In the genomic region with DNA sequence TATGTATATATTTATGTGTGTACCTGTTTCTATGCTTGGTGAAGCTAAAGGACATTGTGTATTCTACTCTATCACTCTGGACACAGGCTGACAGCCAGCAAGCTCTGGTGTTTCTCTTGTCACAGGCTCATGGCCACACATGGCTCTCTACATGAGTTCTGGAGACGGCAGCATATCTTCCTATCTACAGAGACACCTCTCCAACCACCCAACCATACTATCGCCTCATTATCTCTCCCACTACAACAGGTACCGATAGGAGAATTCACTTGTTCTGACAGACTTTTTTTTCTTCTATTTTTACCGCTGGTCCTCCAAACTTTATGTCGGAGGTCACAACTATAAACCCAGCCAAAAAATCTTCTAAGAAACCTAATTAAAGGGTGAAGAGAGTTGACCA, we compare ENCODE assay signal across 8 mouse cellular contexts. TPM values are rescaled to one million over a fixed set of nuclear protein-coding genes. Genes with fewer than 3 reads are reported as not detected.
DNase-seq lines count a peak whose midpoint lies in the region; ATAC-seq lines count a peak whose summit lies in the region.
"Had no signal": no experiment of that assay in that cellular context is flagged by ENCODE, and none has a peak within 500 bp of the region (broad histone marks: within the 10 kb centered on the region; RNA-seq: fewer than 3 reads in every experiment).

No protein-coding gene starts in this region.

- H3K36me3 ChIP-seq in lung, embryonic 16.5 days (ENCODE audit: control insufficient read depth, insufficient read depth, low read length): peaks cover under 1% of the 10 kb centered on the region; the same call in 1 of the 2 replicates
- H3K36me3 ChIP-seq in forebrain, embryonic 12.5 days (replicated peaks): peaks cover 9% of the 10 kb centered on the region
- H3K36me3 ChIP-seq in liver, embryonic 12.5 days: peaks cover 15% of the 10 kb centered on the region
- no peaks in the 10 kb centered on the region for H3K36me3 ChIP-seq in stomach, embryonic 16.5 days (ENCODE audit: control insufficient read depth, insufficient read depth, low read length)

- no peak for ATAC-seq in lung, embryonic 16.5 days (ENCODE audit: low read depth)
- ATAC-seq in forebrain, embryonic 12.5 days (ENCODE audit: low FRiP score): no peak
- ATAC-seq in liver, embryonic 12.5 days: no peak
- no peak for ATAC-seq in stomach, embryonic 16.5 days (ENCODE audit: insufficient read depth, low FRiP score)
- ATAC-seq in frontal cortex, adult (ENCODE audit: low TSS enrichment): no peak

- no peak overlapping the region for H3K27ac ChIP-seq in lung, embryonic 16.5 days (ENCODE audit: low read length)
- no peak overlapping the region for H3K27ac ChIP-seq in forebrain, embryonic 12.5 days
- peak overlapping the region; percentile 91 for H3K27ac ChIP-seq in liver, embryonic 12.5 days
- H3K27ac ChIP-seq in stomach, embryonic 16.5 days (ENCODE audit: low read length): no peak overlapping the region

- peaks cover 15% of the 10 kb centered on the region for H3K4me1 ChIP-seq in lung, embryonic 16.5 days (replicated peaks; ENCODE audit: control insufficient read depth, insufficient read depth, low read length)
- H3K4me1 ChIP-seq in forebrain, embryonic 12.5 days: peaks cover 11% of the 10 kb centered on the region
- peaks cover 37% of the 10 kb centered on the region for H3K4me1 ChIP-seq in liver, embryonic 12.5 days
- H3K4me1 ChIP-seq in stomach, embryonic 16.5 days (ENCODE audit: control insufficient read depth, insufficient read depth, low read length): peaks cover 5% of the 10 kb centered on the region; the same call in 1 of the 2 replicates

- no peak for DNase-seq in lung, postnatal 10 days
- no peak for DNase-seq in layer of hippocampus, postnatal 10 days (ENCODE audit: low spot score in 2 of 2)
- DNase-seq: right cerebral cortex, adult 18-20 months had no signal

- H3K9me3 ChIP-seq in lung, embryonic 16.5 days (ENCODE audit: control insufficient read depth, low read length): no peaks in the 10 kb centered on the region
- H3K9me3 ChIP-seq in forebrain, embryonic 12.5 days: no peaks in the 10 kb centered on the region
- no peaks in the 10 kb centered on the region for H3K9me3 ChIP-seq in liver, embryonic 12.5 days (replicated peaks)
- H3K9me3 ChIP-seq in stomach, embryonic 16.5 days (replicated peaks; ENCODE audit: control insufficient read depth, low read length): no peaks in the 10 kb centered on the region

- WGBS in lung, embryonic 16.5 days: 76% methylated on average over 5 of the region's 5 CpGs
- WGBS in forebrain, embryonic 12.5 days: 93% methylated on average over 5 of the region's 5 CpGs
- 33% methylated on average over 5 of the region's 5 CpGs for WGBS in liver, embryonic 12.5 days (ENCODE audit: insufficient replicate concordance)
- WGBS in stomach, embryonic 16.5 days: 75% methylated on average over 5 of the region's 5 CpGs

- peak overlapping the region; percentile 86 for H3K4me2 ChIP-seq in lung, embryonic 16.5 days (ENCODE audit: low read depth, low read length)
- H3K4me2 ChIP-seq in forebrain, embryonic 12.5 days: peak overlapping the region; percentile 75
- H3K4me2 ChIP-seq in liver, embryonic 12.5 days: peak overlapping the region; percentile 87
- H3K4me2 ChIP-seq in stomach, embryonic 16.5 days (ENCODE audit: low read depth, low read length): peak overlapping the region; percentile 72

- no peaks in the 10 kb centered on the region for H3K27me3 ChIP-seq in lung, embryonic 16.5 days (ENCODE audit: control insufficient read depth, insufficient read depth, low read depth, low read length)
- H3K27me3 ChIP-seq in forebrain, embryonic 12.5 days: no peaks in the 10 kb centered on the region
- H3K27me3 ChIP-seq in liver, embryonic 12.5 days (replicated peaks): no peaks in the 10 kb centered on the region
- no peaks in the 10 kb centered on the region for H3K27me3 ChIP-seq in stomach, embryonic 16.5 days (ENCODE audit: control insufficient read depth, insufficient read depth, low read length)

- no peak overlapping the region for H3K9ac ChIP-seq in lung, embryonic 16.5 days (ENCODE audit: low read length)
- peak overlapping the region; percentile 79; the same call in 1 of the 2 replicates for H3K9ac ChIP-seq in forebrain, embryonic 12.5 days
- peak overlapping the region; percentile 79 for H3K9ac ChIP-seq in liver, embryonic 12.5 days
- H3K9ac ChIP-seq in stomach, embryonic 16.5 days (ENCODE audit: low read length): no peak overlapping the region

- peak overlapping the region; percentile 84; the same call in 1 of the 2 replicates for H3K4me3 ChIP-seq in lung, embryonic 16.5 days (ENCODE audit: low read length)
- peak overlapping the region; percentile 70 for H3K4me3 ChIP-seq in forebrain, embryonic 12.5 days (replicated peaks)
- H3K4me3 ChIP-seq in liver, embryonic 12.5 days: peak overlapping the region; percentile 70
- H3K4me3 ChIP-seq in stomach, embryonic 16.5 days (replicated peaks; ENCODE audit: low read length): peak overlapping the region; percentile 85

RNA-seq across cellular contexts. Expression of a gene that starts 9.7 kb away (rescaled TPM):
- 22.7 and 24.2 TPM in 2 replicates for polyA plus RNA-seq in lung, embryonic 16.5 days (2015; fragmentation: Nextera tagmentation; extraction: Ambion mirVana)
- 35.2 and 36.1 TPM in 2 replicates for polyA plus RNA-seq in forebrain, embryonic 12.5 days (2016; fragmentation: Nextera tagmentation; extraction: Ambion mirVana)
- 12.2 and 12.6 TPM in 2 replicates for polyA plus RNA-seq in liver, embryonic 12.5 days (2016; fragmentation: Nextera tagmentation; extraction: Ambion mirVana)
- 18.8 and 19.6 TPM in 2 replicates for polyA plus RNA-seq in stomach, embryonic 16.5 days (2015; fragmentation: Nextera tagmentation; extraction: Ambion mirVana)
- total RNA-seq in layer of hippocampus, postnatal 10 days (2021): 10 to 100 TPM; 28.8 to 32.3 TPM

RNA-seq across cellular contexts. Expression of a gene that starts 23.9 kb away (rescaled TPM):
- polyA plus RNA-seq in lung, embryonic 16.5 days (2015; fragmentation: Nextera tagmentation; extraction: Ambion mirVana): 91.9 and 96.3 TPM in 2 replicates
- 91.9 and 92.1 TPM in 2 replicates for polyA plus RNA-seq in forebrain, embryonic 12.5 days (2016; fragmentation: Nextera tagmentation; extraction: Ambion mirVana)
- polyA plus RNA-seq in liver, embryonic 12.5 days (2016; fragmentation: Nextera tagmentation; extraction: Ambion mirVana): 53.9 and 56.6 TPM in 2 replicates
- polyA plus RNA-seq in stomach, embryonic 16.5 days (2015; fragmentation: Nextera tagmentation; extraction: Ambion mirVana): 100 and 112 TPM in 2 replicates
- total RNA-seq in layer of hippocampus, postnatal 10 days (2021): 100 to 1,000 TPM; 101 to 102 TPM

RNA-seq across cellular contexts. Expression of a gene that starts 24.5 kb away (rescaled TPM):
- 70.2 and 72.9 TPM in 2 replicates for polyA plus RNA-seq in lung, embryonic 16.5 days (2015; fragmentation: Nextera tagmentation; extraction: Ambion mirVana)
- polyA plus RNA-seq in forebrain, embryonic 12.5 days (2016; fragmentation: Nextera tagmentation; extraction: Ambion mirVana): 122 and 129 TPM in 2 replicates
- polyA plus RNA-seq in liver, embryonic 12.5 days (2016; fragmentation: Nextera tagmentation; extraction: Ambion mirVana): 42.3 and 42.6 TPM in 2 replicates
- 69.6 and 70.0 TPM in 2 replicates for polyA plus RNA-seq in stomach, embryonic 16.5 days (2015; fragmentation: Nextera tagmentation; extraction: Ambion mirVana)
- total RNA-seq in layer of hippocampus, postnatal 10 days (2021): 10 to 100 TPM; 70.6 to 80.4 TPM

RNA-seq across cellular contexts. Expression of a gene that starts 31.6 kb away (rescaled TPM):
- polyA plus RNA-seq in lung, embryonic 16.5 days (2015; fragmentation: Nextera tagmentation; extraction: Ambion mirVana): 218 and 247 TPM in 2 replicates
- 289 and 300 TPM in 2 replicates for polyA plus RNA-seq in forebrain, embryonic 12.5 days (2016; fragmentation: Nextera tagmentation; extraction: Ambion mirVana)
- polyA plus RNA-seq in liver, embryonic 12.5 days (2016; fragmentation: Nextera tagmentation; extraction: Ambion mirVana): 109 and 112 TPM in 2 replicates
- polyA plus RNA-seq in stomach, embryonic 16.5 days (2015; fragmentation: Nextera tagmentation; extraction: Ambion mirVana): 95.6 and 111 TPM in 2 replicates
- 100 to 1,000 TPM; 100 to 112 TPM for total RNA-seq in layer of hippocampus, postnatal 10 days (2021)

RNA-seq across cellular contexts. Expression of a gene that starts 31.6 kb away (rescaled TPM):
- not detected in 2 replicates for polyA plus RNA-seq in lung, embryonic 16.5 days (2015; fragmentation: Nextera tagmentation; extraction: Ambion mirVana)
- not detected in 2 replicates for polyA plus RNA-seq in forebrain, embryonic 12.5 days (2016; fragmentation: Nextera tagmentation; extraction: Ambion mirVana)
- polyA plus RNA-seq in liver, embryonic 12.5 days (2016; fragmentation: Nextera tagmentation; extraction: Ambion mirVana): not detected in 2 replicates
- not detected in 2 replicates for polyA plus RNA-seq in stomach, embryonic 16.5 days (2015; fragmentation: Nextera tagmentation; extraction: Ambion mirVana)
- not detected for total RNA-seq in layer of hippocampus, postnatal 10 days (2021)

Comparison
In these comparisons a context has a peak if more than half of its experiments do, and no peak if none do; other contexts are left out.
1. H3K9ac ChIP-seq: peak in forebrain, embryonic 12.5 days (single experiment) and liver, embryonic 12.5 days (single experiment); none in lung, embryonic 16.5 days (single experiment) and stomach, embryonic 16.5 days (single experiment).
2. Peak in every context shown above with its lines, with median percentiles within 50 percentile points of each other: H3K4me2 ChIP-seq and H3K4me3 ChIP-seq.